Mouse (Mus musculus): ENCODE data around the gene Plcl1.
A peak's percentile ranks its signal among the peaks of the same experiment; 100 is the strongest.

Gene Plcl1

GRCm38 (mm10) chr1:55405272-55406022 is at the start of gene Plcl1:
Gene Plcl1, plus strand, starts transcription at chr1:55405921.
- DNase-seq = peak; percentile 97

- DNase-seq = no peak
Measured at GRCm38 (mm10) chr1:55362634-55363033, 43.1 kb upstream of the Plcl1 start.

DNA sequence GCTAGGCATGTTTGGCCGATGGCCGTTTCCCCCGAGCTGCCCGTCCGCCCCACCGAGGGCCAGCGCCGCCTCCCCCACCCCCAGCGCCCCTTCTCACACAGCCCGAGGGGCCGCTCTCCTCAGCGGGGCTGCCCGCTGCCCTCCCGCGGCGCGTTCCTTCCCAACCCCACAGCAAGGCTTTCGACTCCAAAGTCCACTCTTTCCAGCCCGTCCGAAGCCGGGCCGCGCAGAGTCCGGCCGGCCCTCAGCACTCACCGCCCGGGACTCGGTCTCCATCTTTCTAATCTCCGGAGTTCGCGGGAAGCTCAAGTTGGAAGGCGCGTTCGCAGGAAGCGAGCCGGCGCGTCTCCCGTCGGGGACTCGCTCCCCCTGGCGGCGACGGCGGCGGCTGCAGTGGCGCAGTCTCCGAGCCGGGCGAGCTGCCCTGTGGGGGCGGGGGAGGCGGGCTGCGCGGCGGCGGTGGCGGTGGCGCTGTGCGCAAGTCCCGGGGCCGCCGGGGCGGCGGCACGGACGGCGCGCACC is 42.6 kb upstream of the Plcl1 start, which contains the start of gene Boll:
Gene Boll, minus strand, starts transcription at position 426 of the 522 bp plus-strand sequence.
- DNase-seq = peak; percentile 64

GRCm38 (mm10) chr1:55363586-55363985 is 42.1 kb upstream of the Plcl1 start:
- DNase-seq = no peak

GRCm38 (mm10) chr1:55372626-55373025 is 33.1 kb upstream of the Plcl1 start:
- DNase-seq = no peak

- DNase-seq = no peak
Measured at GRCm38 (mm10) chr1:55380527-55380926, 25.2 kb upstream of the Plcl1 start.

GRCm38 (mm10) chr1:55383114-55383773 is 22.5 kb upstream of the Plcl1 start:
- peak; percentile 83 for DNase-seq

DNA sequence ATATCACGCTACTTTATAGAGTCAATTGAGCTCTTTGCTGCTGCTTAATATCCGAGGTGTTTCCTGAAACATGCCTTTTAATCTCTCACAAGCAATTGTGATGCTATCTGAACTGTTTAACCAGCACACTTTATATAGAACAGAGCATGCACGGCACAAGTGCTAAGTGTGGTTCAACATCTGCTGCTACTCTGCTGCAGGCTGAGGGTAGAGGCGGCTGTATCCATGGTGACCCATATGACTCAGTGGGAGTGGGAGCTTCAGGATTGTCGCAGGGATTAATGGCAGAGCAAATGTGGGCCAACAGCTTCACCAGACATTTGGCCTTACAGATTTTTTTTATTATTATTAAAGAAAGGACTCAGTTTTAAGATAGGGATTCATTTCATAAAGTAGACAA is 5.8 kb upstream of the Plcl1 start:
- no peak for DNase-seq

GRCm38 (mm10) chr1:55404439-55404838 is 1.3 kb upstream of the Plcl1 start:
- no peak for DNase-seq

DNA sequence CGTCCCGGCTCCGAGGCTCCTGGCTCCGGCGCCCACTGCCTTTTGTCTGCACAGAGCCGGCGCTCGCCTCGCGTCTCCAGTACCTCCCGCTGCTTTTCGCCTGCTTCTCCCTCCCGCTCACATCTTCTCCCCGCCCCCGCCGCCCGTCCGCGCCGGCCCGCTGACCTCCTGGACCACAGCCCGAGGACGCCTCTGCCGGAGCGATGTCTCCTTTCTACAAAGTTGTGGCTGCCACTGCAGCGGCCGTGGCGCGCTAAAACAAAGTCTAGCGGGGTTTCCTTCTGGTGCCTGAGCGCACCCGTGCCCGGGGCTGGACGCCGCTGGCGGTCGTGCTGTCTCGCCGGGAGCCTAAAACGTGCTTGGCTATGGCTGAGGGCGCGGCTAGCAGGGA is 297 bp downstream of the Plcl1 start:
- DNase-seq = peak; percentile 69

DNA sequence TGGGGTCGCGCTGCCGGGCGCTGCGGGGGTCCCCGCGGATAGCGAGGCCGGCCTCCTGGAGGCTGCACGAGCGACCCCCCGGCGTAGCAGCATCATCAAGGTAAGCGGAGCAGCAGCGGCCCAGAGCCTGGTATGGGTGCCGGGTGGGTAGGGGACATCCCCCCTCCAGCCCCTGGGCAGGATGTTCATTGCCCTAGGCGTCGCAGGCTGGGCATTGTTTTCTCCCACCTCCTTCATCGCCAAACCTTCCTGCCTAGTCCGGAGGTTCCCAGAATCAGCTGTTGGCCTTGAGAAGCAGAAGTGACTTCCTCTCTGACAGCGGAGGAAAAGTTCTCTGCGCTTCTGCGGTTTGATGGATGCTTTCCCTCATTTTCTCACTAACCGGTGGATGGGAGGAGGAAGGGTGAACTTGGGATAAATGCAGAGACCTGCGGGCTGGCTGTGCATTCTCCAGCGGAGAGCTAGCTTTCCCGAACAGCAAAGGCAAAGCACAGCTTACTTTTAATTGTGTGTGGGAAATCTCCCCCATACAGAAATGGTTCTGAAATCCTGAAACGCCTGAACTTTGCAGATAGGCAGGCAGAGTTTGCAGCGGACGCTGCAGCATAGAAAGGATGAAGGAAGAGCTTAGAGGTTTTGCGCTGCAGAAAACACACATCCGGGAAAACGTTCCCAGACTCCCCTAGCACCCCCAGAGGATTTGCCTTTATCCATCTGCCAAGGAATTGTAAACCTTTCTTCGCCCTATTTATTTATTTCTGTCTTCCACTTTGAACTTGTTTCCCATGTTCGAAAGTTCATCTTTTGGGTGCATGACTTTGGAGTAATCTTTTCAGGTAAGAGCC is 1.0 kb downstream of the Plcl1 start:
- no peak for DNase-seq

- DNase-seq = no peak
Measured at GRCm38 (mm10) chr1:55410670-55411069, 4.9 kb downstream of the Plcl1 start.

DNA sequence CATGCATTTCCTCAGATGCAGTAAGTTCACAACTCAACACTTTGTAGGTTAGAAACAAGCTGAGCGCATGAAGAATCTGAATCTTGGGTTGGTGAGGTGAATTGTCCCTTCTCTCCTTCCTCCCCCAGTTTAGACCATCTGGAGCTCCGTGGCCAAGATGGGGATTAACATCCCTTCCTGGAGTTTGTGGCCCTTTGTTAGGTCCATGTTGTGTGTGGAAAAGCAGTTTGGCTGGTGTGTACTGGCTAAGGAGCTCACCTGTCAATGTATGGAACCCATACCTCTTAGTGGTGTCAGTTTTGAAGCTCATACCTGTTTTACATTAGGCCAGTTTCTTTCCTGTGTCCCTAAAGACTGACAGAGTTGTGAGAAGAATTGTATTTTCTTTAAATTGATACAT is 5.4 kb downstream of the Plcl1 start:
- no peak for DNase-seq

DNA sequence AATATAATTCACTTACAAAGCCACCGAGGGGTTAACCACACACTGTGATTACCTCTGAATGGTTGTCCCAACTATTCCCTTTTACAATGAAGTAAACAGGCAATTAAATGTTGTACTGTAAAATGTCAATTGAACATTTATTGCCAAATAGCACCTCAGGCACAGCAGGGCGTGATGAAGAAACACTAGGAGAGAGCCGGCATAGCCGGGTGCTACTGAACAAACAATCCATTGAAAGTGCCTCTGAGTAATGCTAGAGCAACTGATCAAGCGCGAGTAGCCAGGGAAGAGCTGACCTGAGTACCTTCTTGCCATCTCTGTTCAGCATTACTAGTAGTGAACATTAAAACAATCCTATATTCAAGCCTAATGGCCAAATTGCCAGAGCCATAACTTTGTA is 6.8 kb downstream of the Plcl1 start:
- DNase-seq = no peak

- DNase-seq = no peak
Measured at GRCm38 (mm10) chr1:55413534-55413933, 7.8 kb downstream of the Plcl1 start.

- DNase-seq = no peak
Measured at GRCm38 (mm10) chr1:55418968-55419367, 13.2 kb downstream of the Plcl1 start.

GRCm38 (mm10) chr1:55427607-55428006 is 21.9 kb downstream of the Plcl1 start:
- DNase-seq = no peak

- DNase-seq = no peak
Measured at GRCm38 (mm10) chr1:55429051-55429450, 23.3 kb downstream of the Plcl1 start.

DNA sequence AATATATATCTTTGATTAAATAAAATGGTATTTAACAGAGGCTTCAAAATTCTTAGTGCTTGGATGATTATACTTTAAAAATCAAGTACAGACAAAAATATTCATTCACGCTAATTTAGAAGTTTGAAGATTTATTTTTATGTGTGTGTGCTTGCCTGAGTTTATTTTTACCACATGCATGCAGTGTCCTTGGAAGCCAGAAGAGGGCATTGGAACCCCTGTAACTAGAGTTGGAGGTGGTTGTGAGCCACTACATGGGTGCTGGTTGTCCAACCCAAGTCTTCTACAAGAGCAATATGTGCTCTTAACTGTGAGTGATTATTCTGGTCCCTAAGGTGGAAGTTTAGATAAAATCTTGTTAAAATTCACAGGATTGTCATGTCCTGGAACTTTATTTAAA is 24.0 kb downstream of the Plcl1 start:
- DNase-seq = no peak

DNA sequence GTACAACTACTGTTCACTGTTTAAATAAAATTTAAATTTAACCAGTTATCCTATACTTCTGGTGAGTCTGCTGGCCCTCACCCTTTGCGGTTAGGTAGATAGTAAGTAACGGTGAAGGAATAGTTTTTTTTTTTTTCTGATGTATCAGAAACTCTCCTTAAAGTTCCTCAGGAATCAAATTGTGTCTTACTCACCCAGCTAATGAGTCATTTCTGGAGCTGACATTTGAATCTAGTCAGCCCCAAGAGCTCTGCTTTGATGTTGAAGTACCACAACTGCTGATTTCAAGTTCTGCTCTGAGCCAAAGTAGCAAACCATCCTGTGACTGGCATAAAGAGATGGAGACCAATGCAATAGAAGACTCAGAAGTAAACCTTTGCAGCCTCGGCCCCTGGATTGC is 24.9 kb downstream of the Plcl1 start:
- DNase-seq = no peak

- no peak for DNase-seq
Measured at GRCm38 (mm10) chr1:55436589-55436988, 30.9 kb downstream of the Plcl1 start.

- DNase-seq = no peak
Measured at GRCm38 (mm10) chr1:55437095-55437494, 31.4 kb downstream of the Plcl1 start.

DNA sequence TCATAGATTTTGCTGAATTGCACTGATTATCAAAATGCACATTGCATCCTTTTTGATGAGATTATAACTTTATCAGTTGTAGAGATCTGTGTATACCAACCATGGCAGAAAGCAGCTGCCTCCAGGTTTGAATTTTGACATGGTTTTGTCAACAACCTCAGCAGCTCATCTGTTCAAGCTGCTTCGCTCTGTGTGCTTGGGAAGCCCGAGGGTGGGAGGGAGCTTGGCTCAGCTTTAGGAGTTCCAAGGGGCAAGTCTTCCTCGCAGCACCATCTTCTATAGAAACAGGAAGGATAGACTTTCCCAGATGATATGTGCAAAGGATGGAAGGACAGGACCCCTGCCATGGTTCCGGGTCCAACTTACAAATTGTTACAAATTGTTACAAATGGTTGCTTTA is 32.9 kb downstream of the Plcl1 start:
- DNase-seq = no peak

All from right cerebral cortex, postnatal 14 days (tissue).